Mouse (Mus musculus) kidney, adult 10 weeks (tissue): ENCODE results near the gene Gm40193. TPM values are rescaled to one million over a fixed set of nuclear protein-coding genes. Genes with fewer than 3 reads are reported as not detected.

Experiments used
- polyA plus RNA-seq: library from polyadenylated mRNA; stranded (reverse); fragments of 350-450 nt; fragmentation: Illumina TruSeq; extraction: RNeasy Lipid Tissue Mini Kit (QIAGEN cat#74804); gene quantifications from one replicate; pipeline ENCODE4 v1.2.3, GENCODE M21; 2014; ENCODE audit warnings: low read depth, low replicate concordance

Gene Gm40193
- not detected for polyA plus RNA-seq

DNA sequence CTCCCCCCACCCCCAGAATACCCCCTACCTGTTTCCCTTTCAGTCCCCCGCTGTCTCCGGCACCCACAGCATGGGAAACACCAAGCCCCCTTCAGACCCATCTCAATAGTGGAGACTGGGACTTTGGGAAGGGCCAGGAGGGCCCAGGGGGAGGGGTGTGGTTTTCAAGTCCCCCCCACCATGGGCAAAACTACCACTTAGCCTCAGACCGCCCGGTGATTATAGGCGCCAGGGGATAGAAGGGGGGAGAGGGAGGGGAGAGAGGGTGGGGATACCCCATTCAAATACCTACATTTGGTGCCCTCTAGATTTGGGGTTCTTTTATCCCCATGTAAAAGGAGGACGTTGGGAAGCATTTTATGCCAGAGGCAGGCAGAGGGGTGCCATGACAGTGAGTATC lies at the start of gene Gm40193:
TSS of gene Gm40193 (minus strand) at position 101 of the 400 bp plus-strand sequence.

DNA sequence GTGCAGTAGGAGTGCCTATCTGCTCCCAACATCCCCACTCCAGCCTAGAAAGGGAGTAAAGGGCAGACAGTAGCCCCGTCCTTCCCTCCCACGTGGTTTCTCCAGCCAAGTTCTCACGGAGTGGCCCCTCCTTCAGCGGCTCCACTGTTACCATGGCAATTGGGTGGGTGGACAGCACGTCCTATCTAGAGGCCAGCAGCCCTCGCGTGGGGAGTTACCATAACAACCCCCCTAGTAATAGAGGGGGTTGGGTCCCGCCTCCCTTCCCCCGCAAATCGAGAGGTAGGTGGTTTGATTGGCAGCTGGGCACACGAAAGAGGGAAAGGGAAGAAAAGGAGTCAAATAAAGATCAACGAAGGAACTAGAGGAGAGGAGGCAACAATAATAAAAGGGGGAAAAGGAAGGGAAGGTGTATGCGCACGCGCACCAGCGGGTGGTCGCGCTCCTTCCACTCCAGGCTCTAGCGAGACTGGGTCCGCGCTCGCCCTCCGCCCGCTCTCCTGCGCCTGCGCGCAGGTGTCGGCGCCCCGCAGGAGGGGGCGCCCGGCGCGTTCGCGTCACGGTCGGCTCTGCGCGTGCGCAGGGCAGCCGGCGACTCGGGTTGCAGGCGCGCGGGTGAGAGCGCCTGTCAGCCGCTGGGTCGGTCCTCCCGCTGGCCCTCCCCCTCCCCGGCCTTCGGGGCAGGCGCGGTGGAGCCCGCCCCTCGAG lies 29.7 kb upstream of the Gm40193 start, which contains the start of gene Mink1:
TSS of gene Mink1 (plus strand) at position 595 of the 708 bp plus-strand sequence.

DNA sequence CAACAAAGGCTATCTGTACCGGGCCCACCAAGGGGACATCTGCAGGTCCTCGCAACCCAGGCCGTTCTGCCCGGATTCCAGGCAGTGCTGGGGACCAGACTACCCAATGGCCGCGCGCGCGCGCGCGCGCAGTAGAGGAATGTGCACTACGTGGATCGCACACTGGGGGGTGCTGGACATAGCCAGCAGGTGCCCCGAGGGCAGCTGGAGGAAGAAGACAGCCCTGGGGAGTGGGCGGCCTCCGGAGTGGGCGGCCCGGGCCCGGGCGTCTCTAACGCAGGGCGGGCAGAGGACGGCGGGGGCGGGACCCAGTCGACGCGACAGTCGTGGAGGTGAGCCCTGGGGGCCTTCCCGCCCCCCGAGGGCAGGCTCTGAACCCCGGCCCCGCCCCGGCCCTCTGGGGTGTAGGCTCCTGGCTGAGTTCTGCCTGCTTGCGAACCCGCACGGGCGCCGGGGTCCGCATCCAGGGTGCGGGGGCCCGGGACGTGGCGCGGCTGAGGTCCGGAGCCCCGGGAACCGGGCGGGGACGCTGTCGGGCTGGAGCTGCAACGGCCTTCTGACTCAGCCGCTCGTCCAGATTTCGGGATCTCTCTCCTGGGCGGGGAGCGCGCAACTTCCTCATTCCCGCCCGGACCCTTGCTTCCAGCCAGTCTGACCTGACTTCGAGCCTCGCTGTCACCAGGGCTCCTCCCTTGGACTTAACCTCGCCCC lies 7.3 kb upstream of the Gm40193 start, which contains the start of gene Pld2:
TSS of gene Pld2 (plus strand) at position 188 of the 711 bp plus-strand sequence.

DNA sequence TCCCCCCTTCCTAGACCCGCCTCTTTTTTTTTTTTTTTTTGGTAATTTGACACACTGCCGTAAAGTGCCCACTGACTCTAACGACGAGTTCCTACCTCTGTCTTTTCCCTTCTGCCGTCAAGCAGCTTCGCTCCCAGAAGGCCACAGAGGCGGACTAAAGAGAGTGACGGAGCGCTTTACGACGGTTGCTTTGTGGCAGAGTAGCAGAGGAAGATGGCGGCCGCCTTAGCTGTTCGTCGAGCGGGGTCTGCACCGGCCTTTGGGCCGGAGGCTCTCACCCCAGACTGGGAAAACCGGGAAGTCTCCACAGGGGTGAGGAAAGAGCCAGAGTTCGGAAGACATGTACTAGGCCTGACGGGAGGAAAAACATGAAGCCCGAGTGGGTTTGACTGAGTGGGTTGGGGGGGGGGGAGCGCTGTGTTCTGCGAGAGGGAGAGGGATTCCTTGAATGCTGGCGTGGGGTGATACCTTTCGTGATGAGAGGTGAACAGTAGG lies 7.5 kb downstream of the Gm40193 start, which contains the start of gene Psmb6:
TSS of gene Psmb6 (plus strand) at position 184 of the 495 bp plus-strand sequence.

DNA sequence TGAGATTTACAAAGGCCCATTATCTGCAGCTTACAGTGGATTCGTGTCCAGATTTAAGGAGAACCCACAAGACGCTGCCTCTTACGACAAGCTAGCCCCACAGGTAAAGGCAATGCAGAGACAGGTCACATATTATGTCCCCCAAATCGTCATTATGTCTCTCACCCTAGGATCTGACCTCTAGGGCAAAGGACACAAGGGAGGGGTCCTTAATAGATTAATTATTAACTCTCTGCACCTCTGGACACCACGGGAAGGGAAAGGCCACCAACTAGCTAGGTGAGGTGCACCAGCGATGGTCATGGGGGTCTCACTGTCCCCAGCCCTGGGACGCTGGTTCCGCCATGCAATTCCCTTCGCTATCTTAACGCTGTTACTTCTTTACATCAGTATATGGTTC lies 13.8 kb downstream of the Gm40193 start, which contains the start of gene Gltpd2:
TSS of gene Gltpd2 (plus strand) at position 274 of the 400 bp plus-strand sequence.

DNA sequence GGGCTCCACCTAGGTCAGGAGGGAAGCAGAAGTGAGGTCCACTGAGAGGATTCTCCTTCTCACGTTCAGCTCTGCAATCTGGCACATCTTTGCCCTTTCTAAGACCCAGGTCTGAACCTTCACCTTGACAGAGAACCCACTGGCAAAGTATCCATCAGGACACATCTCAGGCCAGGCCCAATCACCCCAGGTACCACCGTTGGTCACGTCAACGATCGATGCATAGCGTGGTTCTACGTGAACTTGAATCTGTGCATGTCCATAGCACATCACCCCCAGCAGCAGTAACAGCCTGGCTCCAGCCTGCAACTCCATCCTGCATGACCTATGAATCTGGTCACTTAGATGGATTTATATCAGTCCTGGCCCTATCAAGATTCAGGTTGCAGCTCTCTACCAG lies 18.5 kb downstream of the Gm40193 start, which contains the start of gene Vmo1:
TSS of gene Vmo1 (minus strand) at position 329 of the 400 bp plus-strand sequence.

DNA sequence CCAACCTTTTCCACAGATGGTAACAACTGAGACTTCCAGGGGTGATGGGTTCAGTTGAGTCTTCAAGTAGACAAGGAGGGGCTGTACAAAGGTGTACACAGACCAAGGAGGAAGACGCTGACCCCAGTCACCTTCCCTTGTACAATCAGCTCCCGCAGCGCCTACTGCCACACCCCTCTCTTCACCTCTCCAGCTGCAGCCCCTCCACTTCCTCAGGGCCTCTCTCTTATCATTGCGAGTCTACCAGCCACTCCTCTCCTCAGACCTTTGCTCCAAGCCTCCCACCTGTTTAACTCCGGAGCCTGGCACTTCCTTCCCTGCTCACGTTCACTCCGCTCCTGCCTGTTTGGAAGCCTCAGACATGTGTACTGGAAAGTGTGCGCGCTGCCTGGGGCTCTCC lies 27.8 kb downstream of the Gm40193 start, which contains the start of gene Tm4sf5:
TSS of gene Tm4sf5 (plus strand) at position 275 of the 400 bp plus-strand sequence.

Other genes starting within 250 kb of the Gm40193 start
- not detected for gene Alox12e, start 210.3 kb downstream of the Gm40193 start, polyA plus RNA-seq
- not detected for gene Alox15, start 180.9 kb downstream of the Gm40193 start, polyA plus RNA-seq
- 3.9 TPM for gene Pelp1, start 122.9 kb downstream of the Gm40193 start, polyA plus RNA-seq
- 1.1 TPM for gene Arrb2, start 100.3 kb downstream of the Gm40193 start, polyA plus RNA-seq
- 7.0 TPM for gene Med11, start 81.0 kb downstream of the Gm40193 start, polyA plus RNA-seq
- 0.77 TPM for gene Zmynd15, start 73.5 kb downstream of the Gm40193 start, polyA plus RNA-seq
- 26.7 TPM for gene Cxcl16, start 73.0 kb downstream of the Gm40193 start, polyA plus RNA-seq
- gene Tm4sf5, start 27.7 kb downstream of the Gm40193 start, polyA plus RNA-seq = not detected
- not detected for gene Vmo1, start 18.3 kb downstream of the Gm40193 start, polyA plus RNA-seq
- gene Gltpd2, start 13.7 kb downstream of the Gm40193 start, polyA plus RNA-seq = not detected
- 19.2 TPM for gene Psmb6, start 7.6 kb downstream of the Gm40193 start, polyA plus RNA-seq
- gene Pld2, start 7.1 kb upstream of the Gm40193 start, polyA plus RNA-seq = 0.89 TPM
- 4.5 TPM for gene Mink1, start 29.9 kb upstream of the Gm40193 start, polyA plus RNA-seq
- gene 4930544D05Rik, start 82.9 kb upstream of the Gm40193 start, polyA plus RNA-seq = not detected
- gene Chrne, start 86.3 kb upstream of the Gm40193 start, polyA plus RNA-seq = not detected
- not detected for gene Gp1ba, start 106.2 kb upstream of the Gm40193 start, polyA plus RNA-seq
- gene Rnf167, start 114.3 kb upstream of the Gm40193 start, polyA plus RNA-seq = 29.6 TPM
- 60.0 TPM for gene Slc25a11, start 114.5 kb upstream of the Gm40193 start, polyA plus RNA-seq
- 46.9 TPM for gene Pfn1, start 121.7 kb upstream of the Gm40193 start, polyA plus RNA-seq
- gene Eno3, start 124.3 kb upstream of the Gm40193 start, polyA plus RNA-seq = 1.1 TPM
- gene Spag7, start 136.5 kb upstream of the Gm40193 start, polyA plus RNA-seq = 30.8 TPM
- gene Camta2, start 155.2 kb upstream of the Gm40193 start, polyA plus RNA-seq = 0.69 TPM
- gene Inca1, start 167.2 kb upstream of the Gm40193 start, polyA plus RNA-seq = 1.6 TPM
- gene Kif1c, start 167.6 kb upstream of the Gm40193 start, polyA plus RNA-seq = 13.8 TPM
- gene Zfp3, start 231.3 kb upstream of the Gm40193 start, polyA plus RNA-seq = 3.5 TPM